Mouse (Mus musculus) lung, postnatal 0 days (tissue): ENCODE measurements around the gene Prorsd1.
A peak's percentile ranks its signal among the peaks of the same experiment; 100 is the strongest.

Source experiments
- CTCF ChIP-seq: IDR thresholded peaks from 2 replicates; pipeline ENCODE4 v1.5.1; 2016; ENCODE audit warnings: antibody characterized with exemption, mild to moderate bottlenecking
- EP300 ChIP-seq: IDR thresholded peaks from 2 replicates; pipeline ENCODE4 v1.6.1; 2016; ENCODE audit warnings: antibody characterized with exemption, mild to moderate bottlenecking, control low read depth

GRCm38 (mm10) chr11:29547752-29548503, 33.1 kb upstream of the Prorsd1 start, which contains the start of the genes Clhc1 and Rps27a:
- TF ChIP-seq CTCF (peak; percentile 35; the same call in 1 of the 2 replicates), EP300 (peak; percentile 82; the same call in 1 of the 2 replicates)
